Mouse (Mus musculus) adrenal gland, adult (tissue): Measurements from ENCODE around the gene Wdr54.

Experiments used
- DNase-seq, 2 experiments: peaks; one replicate each; pipeline ENCODE4 v3.0.0; 2022 to 2023; ENCODE audit warnings: low spot score in 1 of 2; ENCODE audit not compliant: inconsistent age in 2 of 2

Gene Wdr54

GRCm38 (mm10) chr6:83156259-83156684, at the start of gene Wdr54, which contains the start of gene 1700003E16Rik:
Wdr54 (minus strand) TSS chr6:83156397.
1700003E16Rik (plus strand) TSS chr6:83156404.
- DNase-seq: peak; percentile 72 to 89

DNA sequence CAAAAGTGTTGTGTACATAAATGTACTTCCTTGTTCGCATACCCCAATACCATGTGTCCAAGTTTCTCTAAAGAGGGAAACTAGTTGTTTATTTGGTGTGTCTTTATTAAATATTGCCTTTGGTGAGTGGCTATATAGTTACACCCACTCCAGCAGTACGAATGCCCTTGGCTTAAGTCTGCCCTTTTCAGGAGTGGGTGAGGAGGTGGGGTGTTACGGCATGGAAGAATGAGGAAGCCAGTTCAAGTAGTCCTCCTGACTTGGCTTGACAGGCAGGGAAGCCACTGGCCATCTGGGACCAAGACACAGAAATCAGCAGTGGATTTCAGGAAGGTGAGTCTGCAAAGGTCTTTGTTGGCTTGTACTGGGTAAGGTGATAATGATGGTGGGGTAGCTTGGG, 49.7 kb upstream of the Wdr54 start:
- no peak for DNase-seq

DNA sequence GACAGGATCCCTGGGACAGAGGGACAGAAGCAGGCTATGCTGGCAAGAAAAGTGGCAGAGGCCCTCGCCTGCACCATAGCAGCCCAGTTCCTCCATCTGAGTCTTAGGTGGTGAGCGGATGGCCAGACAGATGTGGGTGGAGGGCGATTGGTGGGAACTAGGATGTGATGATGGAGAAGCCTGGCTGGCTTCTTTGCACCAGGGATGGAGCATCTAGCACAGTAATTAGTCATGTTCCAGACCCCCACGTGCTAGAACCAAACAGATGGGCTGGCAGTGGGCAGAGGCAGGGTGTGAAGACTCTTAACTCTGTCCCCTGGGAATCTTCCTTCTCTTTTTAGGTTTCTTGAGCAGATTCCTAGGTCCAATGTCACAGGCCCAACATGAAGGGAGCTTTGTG, 47.1 kb upstream of the Wdr54 start:
- no peak for DNase-seq

DNA sequence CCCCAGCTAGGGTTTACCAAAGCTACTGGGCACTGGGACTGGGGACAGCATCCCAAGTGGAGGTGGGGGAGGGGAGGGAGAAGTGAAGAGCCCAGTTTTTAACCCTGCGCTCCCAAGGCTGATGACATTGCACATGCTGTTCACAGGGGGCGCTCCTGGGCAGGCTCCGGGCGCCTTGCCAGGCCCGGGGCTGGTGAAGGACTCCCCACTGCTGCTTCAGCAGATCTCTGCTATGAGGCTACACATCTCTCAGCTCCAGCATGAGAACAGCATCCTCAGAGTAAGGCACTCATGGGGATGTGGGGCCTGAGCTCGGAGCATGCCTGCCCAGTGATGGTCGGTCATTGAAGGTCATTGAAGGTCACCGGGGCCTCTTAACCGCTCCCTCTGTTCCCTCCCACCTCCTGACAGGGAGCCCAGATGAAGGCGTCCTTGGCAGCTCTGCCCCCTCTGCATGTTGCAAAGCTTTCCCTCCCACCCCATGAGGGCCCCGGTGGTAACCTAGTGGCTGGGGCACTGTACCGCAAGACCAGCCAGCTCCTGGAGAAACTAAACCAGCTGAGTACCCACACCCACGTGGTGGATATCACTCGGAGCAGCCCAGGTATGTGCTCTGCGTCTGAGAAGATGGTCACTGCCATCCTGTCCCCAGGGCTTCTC, 41.3 kb upstream of the Wdr54 start:
- DNase-seq: peak; percentile 71 to 91

GRCm38 (mm10) chr6:83193571-83193970, 37.4 kb upstream of the Wdr54 start:
- no peak for DNase-seq

DNA sequence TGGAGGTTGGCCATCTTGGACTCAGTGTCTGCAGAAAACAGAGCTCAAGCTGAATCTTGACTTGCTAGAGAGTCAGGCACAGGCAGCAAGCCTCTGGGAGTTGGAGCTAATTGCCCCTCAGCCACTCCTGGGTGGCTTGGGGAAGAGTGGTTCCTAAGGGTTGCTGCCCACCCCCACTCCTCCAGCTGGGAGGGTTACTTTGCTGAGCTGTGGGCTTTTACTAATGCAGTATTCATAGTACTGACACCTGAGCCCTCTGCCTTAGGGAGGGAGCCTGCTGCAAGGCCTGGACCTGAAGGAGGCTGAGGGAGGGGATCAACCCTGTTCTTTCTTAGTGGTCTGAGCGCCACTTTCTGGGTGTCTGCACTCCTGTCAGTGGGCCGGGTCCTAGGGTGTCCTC, 30.7 kb upstream of the Wdr54 start:
- no peak for DNase-seq

GRCm38 (mm10) chr6:83185895-83186861, 30.0 kb upstream of the Wdr54 start:
- DNase-seq: peak; percentile 74 to 78

- no peak for DNase-seq
Measured at GRCm38 (mm10) chr6:83184858-83185435, 28.8 kb upstream of the Wdr54 start.

DNA sequence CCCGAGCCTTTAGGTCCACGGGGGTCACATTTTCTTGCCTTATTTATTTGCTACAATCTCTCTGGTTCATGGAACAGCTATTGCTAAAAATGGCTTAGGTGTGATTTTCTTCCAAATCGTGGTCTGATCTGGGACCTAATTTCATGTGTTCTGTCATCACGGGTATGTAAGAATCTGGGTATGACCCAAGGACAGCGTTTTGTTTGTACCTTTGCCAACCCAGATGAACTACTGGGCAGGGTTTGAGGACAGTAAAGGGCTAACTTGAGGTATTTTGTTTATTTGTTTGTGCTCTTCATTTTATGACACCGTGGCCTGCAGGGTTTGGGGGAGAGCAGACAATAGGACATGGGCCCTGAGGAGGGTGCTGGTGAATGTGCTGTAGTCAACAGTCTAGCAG, 24.4 kb upstream of the Wdr54 start:
- peak in 1 of 2 experiments; percentile 76 for DNase-seq

DNA sequence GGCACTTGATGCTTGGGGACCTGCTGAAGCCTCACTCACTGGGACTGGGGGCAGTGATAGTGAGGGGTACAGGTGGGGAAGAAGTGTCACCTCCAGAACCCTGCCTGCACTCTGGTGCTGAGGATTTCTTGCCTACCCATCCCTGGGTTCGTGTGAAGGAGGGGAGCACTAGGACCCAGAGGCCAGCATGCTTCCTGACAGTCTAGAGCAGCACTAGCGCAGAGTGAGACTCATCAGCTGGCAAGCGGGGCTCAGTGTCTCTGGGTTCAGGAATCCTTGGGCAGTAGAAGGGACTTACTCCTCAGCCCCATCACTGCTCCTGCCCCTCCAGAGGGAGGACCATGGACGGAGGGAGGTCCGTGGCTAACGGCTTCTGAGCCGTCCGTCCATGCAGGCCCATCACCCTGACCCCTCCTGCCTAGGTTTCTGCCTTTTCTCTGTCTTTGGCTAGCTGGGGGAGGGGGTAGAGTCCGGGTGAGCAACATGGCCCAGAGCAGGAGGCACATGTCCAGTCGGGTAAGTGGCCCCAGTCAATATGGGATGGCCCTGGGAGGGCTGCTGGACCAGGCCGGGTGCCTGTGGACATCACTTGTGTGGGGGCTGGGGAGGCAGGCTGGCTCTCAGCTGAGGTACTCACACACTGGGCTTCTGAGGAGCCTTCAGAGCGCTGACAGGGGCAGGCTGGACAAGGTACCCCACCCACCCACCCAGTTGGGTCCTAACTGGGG, 23.4 kb upstream of the Wdr54 start:
- DNase-seq: peak; percentile 65 to 81

DNA sequence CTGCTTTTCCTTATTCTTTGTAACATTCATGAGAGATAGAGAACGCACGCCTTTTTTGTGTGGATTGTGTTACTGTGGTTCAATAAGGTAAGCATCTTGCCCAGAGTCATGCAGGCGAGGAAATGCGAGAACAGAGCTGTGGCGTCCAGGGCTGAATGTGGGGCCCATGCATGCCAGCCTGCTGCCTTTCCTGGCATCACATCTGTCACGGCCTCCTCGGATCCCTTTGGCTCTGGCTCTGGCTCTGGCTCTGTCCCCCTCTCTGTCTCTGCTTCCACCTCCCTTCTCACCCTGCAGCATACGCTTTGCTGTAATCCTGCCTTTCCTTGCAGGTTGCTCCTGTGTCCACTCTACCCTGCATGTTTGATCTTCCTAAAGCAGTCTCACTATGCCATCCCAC, 19.8 kb upstream of the Wdr54 start:
- DNase-seq: no peak

GRCm38 (mm10) chr6:83172240-83172920, 16.2 kb upstream of the Wdr54 start:
- no peak for DNase-seq

GRCm38 (mm10) chr6:83171063-83171462, 14.9 kb upstream of the Wdr54 start:
- no peak for DNase-seq

DNA sequence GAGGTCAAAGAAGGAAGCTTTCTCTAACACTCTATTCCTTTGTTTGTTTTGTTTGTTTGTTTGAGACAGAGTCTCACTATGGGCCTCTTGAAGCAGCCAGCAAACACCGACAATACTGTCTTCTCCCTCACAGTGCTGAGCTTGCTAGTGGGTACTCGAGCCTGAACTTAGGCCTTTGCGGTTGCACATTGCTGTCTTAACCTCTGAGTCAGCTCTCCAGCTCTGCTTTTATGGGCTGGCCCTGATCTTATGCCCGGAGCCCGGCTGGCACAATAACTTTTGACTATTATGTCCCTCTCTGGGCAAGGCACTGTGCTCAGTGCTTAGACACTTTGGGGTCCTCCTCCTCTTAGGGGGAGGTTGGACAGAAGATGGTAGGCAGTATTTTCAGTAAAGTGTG, 13.7 kb upstream of the Wdr54 start:
- peak; percentile 74 to 79 for DNase-seq

DNA sequence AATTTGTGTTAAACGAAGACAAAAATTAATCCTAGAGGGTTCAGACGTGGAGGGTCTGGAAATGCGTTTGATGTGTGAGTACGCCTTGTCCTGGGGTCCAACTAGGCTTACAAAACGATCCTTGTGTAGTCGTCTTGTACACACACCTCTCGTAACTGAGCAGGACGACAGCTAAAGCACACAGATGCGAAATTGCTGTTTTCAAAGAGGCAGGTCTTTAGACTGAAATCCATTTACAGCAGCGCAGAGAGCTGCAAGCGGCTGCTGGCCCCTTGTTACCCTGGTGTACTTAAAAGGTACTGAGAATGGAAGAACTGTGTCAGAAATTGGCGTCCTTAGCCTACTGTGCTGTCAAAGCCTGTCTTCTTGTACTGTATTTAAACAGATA, 10.0 kb upstream of the Wdr54 start:
- no peak for DNase-seq

GRCm38 (mm10) chr6:83165607-83166242, 9.5 kb upstream of the Wdr54 start, which contains the start of gene Dctn1:
Dctn1 (plus strand) TSS chr6:83165920.
- DNase-seq: peak; percentile 96 to 99

- no peak for DNase-seq
Measured at GRCm38 (mm10) chr6:83165026-83165606, 8.9 kb upstream of the Wdr54 start.

DNA sequence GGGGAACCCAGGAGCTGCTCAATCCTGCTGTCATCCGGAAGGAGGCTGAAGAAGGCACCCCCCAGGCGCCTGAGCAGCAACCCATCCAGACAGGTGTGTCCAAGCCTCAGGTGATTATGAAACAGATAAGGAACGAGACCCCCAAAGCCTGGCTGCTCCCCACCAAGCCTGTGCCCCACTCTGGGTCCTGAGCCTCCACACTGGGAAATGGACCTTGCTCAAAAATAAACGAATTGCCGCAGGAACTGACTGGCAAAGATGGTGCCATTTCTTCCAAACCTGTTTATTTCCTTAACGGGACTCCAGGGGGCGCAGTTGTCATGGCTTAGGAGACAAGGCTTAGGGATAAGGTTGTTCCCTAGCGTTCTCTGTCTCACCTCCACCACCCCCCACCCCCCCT, 6.5 kb upstream of the Wdr54 start:
- DNase-seq: peak; percentile 68 to 90

- DNase-seq: peak; percentile 67 to 86
Measured at GRCm38 (mm10) chr6:83161921-83162641, 5.9 kb upstream of the Wdr54 start.
